Mouse (Mus musculus) CH12.LX (cell line): ENCODE data around the gene Gm49333.

Experiments
- CTCF ChIP-seq, 2 experiments: IDR thresholded peaks in 1 of 2; conservative IDR thresholded peaks in 1 of 2; 2 replicates each; pipeline ENCODE4 v1.5.1; 2011 to 2012; ENCODE audit warnings: low read depth in 2 of 2, low read length in 2 of 2, improper control_type of control experiment in 1 of 2, inconsistent platforms in 1 of 2, mild to moderate bottlenecking in 1 of 2, moderate library complexity in 1 of 2
- MAX ChIP-seq: IDR thresholded peaks from 2 replicates; pipeline ENCODE4 v1.6.1; 2011; ENCODE audit warnings: low read length, improper control_type of control experiment
- POLR2A ChIP-seq: IDR thresholded peaks from 2 replicates; pipeline ENCODE4 v1.6.1; 2011; ENCODE audit warnings: low read depth, mild to moderate bottlenecking, improper control_type of control experiment, low read length
- RCOR1 ChIP-seq: conservative IDR thresholded peaks from 2 replicates; pipeline ENCODE4 v1.6.1; 2012; ENCODE audit warnings: low read depth, mild to moderate bottlenecking, inconsistent platforms, low read length, improper control_type of control experiment
- USF1 ChIP-seq: IDR thresholded peaks from 2 replicates; pipeline ENCODE4 v1.6.1; 2014; ENCODE audit warnings: low read depth, mild to moderate bottlenecking, inconsistent platforms, low read length, improper control_type of control experiment

DNA sequence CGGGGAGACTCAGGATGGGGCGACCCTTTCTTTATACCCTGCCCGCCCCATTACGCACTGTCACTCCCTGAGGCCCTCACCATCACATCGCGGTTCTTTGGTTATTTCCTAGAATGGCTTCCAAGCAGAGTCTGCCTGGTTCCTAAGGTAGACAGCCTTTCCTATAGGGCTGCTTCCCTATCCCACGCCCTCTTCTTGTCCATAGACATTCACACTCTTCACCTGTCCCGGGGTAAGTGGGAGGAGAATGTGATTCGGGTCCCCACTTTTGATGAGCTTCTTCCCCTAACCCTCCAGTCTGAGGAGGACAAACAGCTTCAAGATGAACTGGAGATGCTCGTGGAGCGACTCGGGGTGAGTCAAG lies 40.5 kb downstream of the Gm49333 start:
- TF ChIP-seq MAX (no peak), CTCF (conservative IDR thresholded peaks at IDR 0.05 in 1 of 2, IDR thresholded peaks at IDR 0.05 in 1 of 2; ENCODE audit: low read depth in 2 of 2, low read length in 2 of 2) (no peak), POLR2A (no peak), USF1 (no peak), RCOR1 (no peak)
